Mouse (Mus musculus) CD8-positive naive resting alpha-beta T cell, adult 2 months (primary cell): ENCODE measurements around the gene Olfr410.
A peak's percentile ranks its signal among the peaks of the same experiment; 100 is the strongest.

Experiments
- DNase-seq, 2 experiments: peaks; one replicate each; pipeline ENCODE4 v3.0.0; 2022; ENCODE audit warnings: low read depth in 2 of 2, low spot score in 2 of 2

The Olfr410 gene

GRCm38 (mm10) chr11:74337931-74338330 is at the start of gene Olfr410:
Gene Olfr410, minus strand, starts transcription at chr11:74338031.
- no peak for DNase-seq

- DNase-seq: no peak
Measured at GRCm38 (mm10) chr11:74387203-74387602, 49.4 kb upstream of the Olfr410 start.

GRCm38 (mm10) chr11:74385674-74386073 is 47.8 kb upstream of the Olfr410 start:
- DNase-seq: no peak

GRCm38 (mm10) chr11:74379166-74379873 is 41.5 kb upstream of the Olfr410 start:
- DNase-seq: no peak

- no peak for DNase-seq
Measured at GRCm38 (mm10) chr11:74376847-74377246, 39.0 kb upstream of the Olfr410 start.

GRCm38 (mm10) chr11:74371393-74372100 is 33.7 kb upstream of the Olfr410 start:
- peak; percentile 20 to 36 for DNase-seq

GRCm38 (mm10) chr11:74361769-74362168 is 23.9 kb upstream of the Olfr410 start, which contains the start of gene Olfr412:
Gene Olfr412, plus strand, starts transcription at chr11:74362069.
- DNase-seq: no peak

- DNase-seq: no peak
Measured at GRCm38 (mm10) chr11:74352550-74352949, 14.7 kb upstream of the Olfr410 start, which contains the start of gene Olfr411. Gene Olfr411, minus strand, starts transcription at chr11:74352650.

GRCm38 (mm10) chr11:74328781-74329180 is 9.1 kb downstream of the Olfr410 start:
- no peak for DNase-seq

- DNase-seq: no peak
Measured at GRCm38 (mm10) chr11:74326044-74326443, 11.8 kb downstream of the Olfr410 start.

GRCm38 (mm10) chr11:74287256-74287655 is 50.6 kb downstream of the Olfr410 start:
- no peak for DNase-seq

GRCm38 (mm10) chr11:74283436-74283835 is 54.4 kb downstream of the Olfr410 start, which contains the start of gene Olfr59:
Gene Olfr59, plus strand, starts transcription at chr11:74283736.
- no peak for DNase-seq
